Mouse (Mus musculus) embryonic facial prominence, embryonic 11.5 days (tissue): Measurements from ENCODE around the gene Prkca. TPM values are rescaled to one million over a fixed set of nuclear protein-coding genes. Genes with fewer than 3 reads are reported as not detected.

ENCODE experiments used
- ATAC-seq: fragments of 200-750 bp; cut with Nextera tagmentation; replicated peaks from 2 replicates; pipeline ENCODE4 v1.8.0; 2017; ENCODE audit warnings: low read depth; ENCODE audit not compliant: insufficient number of reproducible peaks, low FRiP score, low TSS enrichment
- DNase-seq: peaks from one replicate; pipeline ENCODE4 v3.0.0-alpha.2; 2015; ENCODE audit warnings: low spot score
- H3K27ac ChIP-seq: fragments of 300-500 bp; sonication (generic); replicated peaks from 2 replicates; pipeline ENCODE4 v1.5.1; 2014; ENCODE audit warnings: mild to moderate bottlenecking, low read depth, low read length, control low read depth
- H3K27me3 ChIP-seq: fragments of 300-500 bp; sonication (generic); 2 replicates; pipeline ENCODE4 v1.6.1; 2014; ENCODE audit warnings: mild to moderate bottlenecking, low read length, moderate library complexity, mixed read lengths; ENCODE audit not compliant: control insufficient read depth, insufficient read depth
- H3K36me3 ChIP-seq: fragments of 300-500 bp; sonication (generic); replicated peaks from 2 replicates; pipeline ENCODE4 v1.6.1; 2014; ENCODE audit warnings: low read depth, mild to moderate bottlenecking, low read length, moderate library complexity, mixed read lengths; ENCODE audit not compliant: control insufficient read depth, insufficient read depth
- H3K4me1 ChIP-seq: fragments of 300-500 bp; sonication (generic); 2 replicates; pipeline ENCODE4 v1.6.1; 2014; ENCODE audit warnings: low read length, mixed read lengths; ENCODE audit not compliant: control insufficient read depth, insufficient read depth
- H3K4me2 ChIP-seq: fragments of 300-500 bp; sonication (generic); 2 replicates; pipeline ENCODE4 v1.6.1; 2014; ENCODE audit warnings: low read depth, mild to moderate bottlenecking, control low read depth, low read length, moderate library complexity
- H3K4me3 ChIP-seq: fragments of 300-500 bp; sonication (generic); 2 replicates; pipeline ENCODE4 v1.5.1; 2014; ENCODE audit warnings: low read depth, low read length, control low read depth
- H3K9ac ChIP-seq: fragments of 300-500 bp; sonication (generic); replicated peaks from 2 replicates; pipeline ENCODE4 v1.6.1; 2014; ENCODE audit warnings: mild to moderate bottlenecking, control low read depth, low read length
- H3K9me3 ChIP-seq: fragments of 300-500 bp; sonication (generic); replicated peaks from 2 replicates; pipeline ENCODE4 v1.6.1; 2016; ENCODE audit warnings: mild to moderate bottlenecking, low read length, inconsistent platforms, mixed read lengths; ENCODE audit not compliant: control insufficient read depth
- WGBS: fragments of 180-500 bp; shearing (Covaris S2); extraction: QIAGEN DNeasy Blood & Tissue Kit; methylation state at CpG from one replicate; pipeline ENCODE4 v1.1.7; 2014; 5-methylcytosine and 5-hydroxymethylcytosine counted together
- polyA plus RNA-seq: library from polyadenylated mRNA; unstranded; fragments of >200 nt; fragmentation: Nextera tagmentation; extraction: Ambion mirVana; gene quantifications from 2 replicates; pipeline ENCODE4 v1.2.1, GENCODE M21; 2014

Gene Prkca
- polyA plus RNA-seq, 1 experiment from 2014 or later: 7.4 TPM

GRCm38 (mm10) chr11:108152591-108152990, 191.1 kb downstream of the Prkca start:
- Histone ChIP-seq H3K27ac (no peak overlapping the region), H3K4me1 (no peaks in the 10 kb centered on the region; the same call in 1 of the 2 replicates), H3K9me3 (no peaks in the 10 kb centered on the region), H3K9ac (no peak overlapping the region), H3K4me2 (no peak overlapping the region), H3K4me3 (no peak overlapping the region), H3K36me3 (no peaks in the 10 kb centered on the region), H3K27me3 (no peaks in the 10 kb centered on the region)
- DNase-seq (no peak), ATAC-seq (no peak)
- 84% methylated on average over 4 of the region's 4 CpGs for WGBS

DNA sequence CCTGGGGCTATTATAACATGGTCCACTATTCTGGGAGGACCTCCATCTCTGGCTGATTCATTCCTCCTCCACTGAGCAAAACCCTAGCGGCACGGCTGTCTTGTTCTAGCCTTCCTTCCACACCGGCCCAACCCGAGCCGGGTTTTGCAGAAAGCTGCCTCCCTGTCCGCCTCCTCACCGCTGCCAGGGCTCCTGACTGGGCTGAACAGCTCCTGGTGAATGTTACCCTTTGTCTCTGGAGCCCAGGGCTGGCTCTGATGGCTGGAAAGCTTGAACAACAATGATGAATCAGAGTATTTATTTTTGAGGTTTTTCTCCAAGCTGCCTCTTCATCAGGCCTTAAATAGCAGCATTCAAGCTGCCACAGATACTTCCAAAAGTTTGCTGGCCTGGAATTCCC, 193.3 kb downstream of the Prkca start:
- no peaks in the 10 kb centered on the region for H3K36me3 ChIP-seq
- DNase-seq (peak; percentile 49), ATAC-seq (0 out of 2 replicates have a peak, but pooled peaks have one; percentile 44)
- H3K9ac ChIP-seq: no peak overlapping the region
- H3K27me3 ChIP-seq: no peaks in the 10 kb centered on the region
- H3K27ac ChIP-seq: no peak overlapping the region
- WGBS: 33% methylated on average over 7 of the region's 7 CpGs
- no peak overlapping the region for H3K4me3 ChIP-seq
- no peak overlapping the region for H3K4me2 ChIP-seq
- H3K9me3 ChIP-seq: no peaks in the 10 kb centered on the region
- no peaks in the 10 kb centered on the region; the same call in 1 of the 2 replicates for H3K4me1 ChIP-seq

- no peaks in the 10 kb centered on the region for H3K36me3 ChIP-seq
- no peak overlapping the region for H3K4me3 ChIP-seq
- H3K9me3 ChIP-seq: no peaks in the 10 kb centered on the region
- H3K9ac ChIP-seq: no peak overlapping the region
- no peaks in the 10 kb centered on the region; the same call in 1 of the 2 replicates for H3K4me1 ChIP-seq
- no peak overlapping the region for H3K4me2 ChIP-seq
- ATAC-seq (no peak), DNase-seq (no peak)
- no peak overlapping the region for H3K27ac ChIP-seq
- no peaks in the 10 kb centered on the region for H3K27me3 ChIP-seq
- WGBS: 73% methylated on average over 9 of the region's 9 CpGs
Observed at GRCm38 (mm10) chr11:108149187-108149586, 194.5 kb downstream of the Prkca start.

DNA sequence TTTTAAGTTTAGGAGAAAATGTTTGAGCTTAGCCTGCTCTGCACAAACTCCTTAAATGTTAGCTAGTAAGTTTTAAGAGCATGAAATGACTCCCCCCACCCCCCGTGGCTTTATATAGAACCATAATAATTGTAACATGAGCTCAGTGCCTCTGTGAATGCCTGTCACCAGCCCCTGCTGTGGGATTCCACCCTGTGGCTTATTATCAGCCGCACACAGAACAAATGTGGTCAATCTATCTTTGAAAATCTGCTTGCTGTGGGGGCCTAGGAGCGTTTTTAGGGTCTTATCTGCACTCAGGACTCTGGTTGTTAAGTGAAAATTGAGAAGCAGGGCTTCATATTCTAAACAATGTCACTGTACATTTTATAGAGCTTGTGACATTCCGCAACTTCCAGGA, 195.2 kb downstream of the Prkca start:
- no peaks in the 10 kb centered on the region for H3K36me3 ChIP-seq
- H3K4me1 ChIP-seq: no peaks in the 10 kb centered on the region; the same call in 1 of the 2 replicates
- no peak overlapping the region for H3K27ac ChIP-seq
- H3K4me2 ChIP-seq: no peak overlapping the region
- 24% methylated on average over 4 of the region's 4 CpGs for WGBS
- no peak for ATAC-seq
- DNase-seq: no peak
- H3K9ac ChIP-seq: no peak overlapping the region
- H3K9me3 ChIP-seq: no peaks in the 10 kb centered on the region
- no peak overlapping the region for H3K4me3 ChIP-seq
- H3K27me3 ChIP-seq: no peaks in the 10 kb centered on the region

DNA sequence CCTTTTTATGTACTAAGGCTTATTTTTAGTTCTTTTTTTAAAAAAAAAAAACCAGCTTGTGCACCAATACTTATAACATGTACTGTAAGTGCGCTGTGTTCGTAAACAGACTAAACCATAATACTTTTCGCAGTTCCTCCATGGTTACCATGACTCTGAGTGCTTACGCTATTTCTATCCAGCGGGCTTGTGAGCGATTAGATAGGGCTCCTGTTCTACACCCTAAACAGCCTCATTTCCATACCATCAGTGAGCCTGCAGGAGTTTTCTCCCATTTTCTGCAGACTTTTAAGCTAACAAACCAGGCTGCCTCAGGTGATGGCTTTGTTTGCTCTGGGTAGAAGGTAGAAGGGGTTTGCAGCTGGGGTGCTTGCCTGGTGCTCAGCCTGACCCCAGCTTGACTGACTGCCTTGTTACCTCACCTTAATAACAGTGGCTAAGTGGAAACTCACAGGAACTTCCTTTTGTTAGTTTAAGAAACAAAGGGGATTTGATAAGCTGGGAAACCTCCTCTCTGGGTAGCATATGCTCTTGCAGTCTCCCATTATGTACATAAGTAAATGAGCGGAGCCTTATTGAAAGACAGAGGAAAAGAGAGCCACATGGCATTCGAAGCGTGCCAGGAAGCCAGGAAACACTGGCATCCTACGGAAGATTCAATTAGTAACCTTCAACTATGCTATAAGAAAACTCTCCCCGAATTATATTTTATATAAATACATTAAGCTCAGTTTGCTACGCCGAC, 197.8 kb downstream of the Prkca start:
- H3K4me3 ChIP-seq: no peak overlapping the region
- DNase-seq: no peak
- no peak overlapping the region for H3K4me2 ChIP-seq
- no peaks in the 10 kb centered on the region for H3K9me3 ChIP-seq
- H3K27ac ChIP-seq: no peak overlapping the region
- no peaks in the 10 kb centered on the region for H3K36me3 ChIP-seq
- no peak for ATAC-seq
- no peak overlapping the region for H3K9ac ChIP-seq
- no peaks in the 10 kb centered on the region for H3K27me3 ChIP-seq
- no peaks in the 10 kb centered on the region; the same call in 1 of the 2 replicates for H3K4me1 ChIP-seq
- 73% methylated on average over 13 of the region's 13 CpGs for WGBS

- DNase-seq: no peak
- WGBS: 74% methylated on average over 8 of the region's 8 CpGs
- H3K4me2 ChIP-seq: no peak overlapping the region
- H3K27ac ChIP-seq: no peak overlapping the region
- no peak overlapping the region for H3K9ac ChIP-seq
- no peak for ATAC-seq
- H3K27me3 ChIP-seq: no peaks in the 10 kb centered on the region
- no peaks in the 10 kb centered on the region for H3K9me3 ChIP-seq
- H3K36me3 ChIP-seq: no peaks in the 10 kb centered on the region
- H3K4me1 ChIP-seq: no peaks in the 10 kb centered on the region; the same call in 1 of the 2 replicates
- no peak overlapping the region for H3K4me3 ChIP-seq
Observed at GRCm38 (mm10) chr11:108145128-108145527, 198.6 kb downstream of the Prkca start.

DNA sequence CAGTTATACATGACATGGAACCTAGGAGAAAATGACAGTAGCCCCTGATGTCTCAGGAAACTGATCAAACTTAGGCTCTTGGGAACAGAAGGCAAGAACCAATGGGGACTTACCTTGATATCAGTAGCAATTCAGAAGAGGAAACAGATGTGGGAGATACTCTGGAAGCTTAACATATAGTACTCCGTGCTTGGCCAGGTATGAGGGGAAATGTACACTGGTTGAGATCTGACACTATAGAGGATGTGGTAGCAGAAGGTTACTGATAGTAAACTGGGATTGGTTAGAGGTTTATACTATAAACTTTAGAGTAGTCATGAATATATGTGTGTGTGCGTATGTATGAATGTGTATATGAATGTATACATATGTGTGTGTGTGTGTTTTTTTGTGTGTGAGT, 200.0 kb downstream of the Prkca start:
- no peak overlapping the region for H3K27ac ChIP-seq
- 84% methylated on average over 2 of the region's 2 CpGs for WGBS
- no peak for DNase-seq

DNA sequence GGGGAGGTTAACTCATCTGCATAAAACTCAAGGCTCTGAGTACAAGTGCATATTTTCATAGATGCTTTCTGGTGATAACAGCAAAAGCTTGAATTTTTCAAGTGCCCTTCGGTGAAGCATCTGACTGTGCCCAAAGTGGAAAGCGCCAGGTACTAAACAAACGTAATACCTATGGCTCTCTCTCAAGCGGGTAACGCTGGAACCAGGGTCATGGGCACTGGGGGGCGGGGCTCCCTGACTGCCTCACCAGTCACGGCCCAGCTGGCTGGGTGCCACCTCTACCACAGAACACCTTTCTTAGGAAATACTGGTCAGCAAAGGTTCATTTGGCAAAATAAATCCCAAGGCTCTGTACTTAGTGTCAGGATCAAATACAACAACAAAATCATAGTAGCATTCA, 203.7 kb downstream of the Prkca start:
- H3K9ac ChIP-seq: no peak overlapping the region
- H3K36me3 ChIP-seq: no peaks in the 10 kb centered on the region
- H3K4me1 ChIP-seq: no peaks in the 10 kb centered on the region
- no peak overlapping the region for H3K27ac ChIP-seq
- 79% methylated on average over 7 of the region's 7 CpGs for WGBS
- no peaks in the 10 kb centered on the region for H3K27me3 ChIP-seq
- DNase-seq: no peak
- ATAC-seq: no peak
- H3K4me3 ChIP-seq: no peak overlapping the region
- no peaks in the 10 kb centered on the region for H3K9me3 ChIP-seq
- no peak overlapping the region for H3K4me2 ChIP-seq

More for the DNA sequence above, 200.0 kb downstream of the Prkca start:
- no peaks in the 10 kb centered on the region for H3K27me3 ChIP-seq
- no peaks in the 10 kb centered on the region for H3K36me3 ChIP-seq
- H3K4me3 ChIP-seq: no peak overlapping the region
- H3K9ac ChIP-seq: no peak overlapping the region
- no peaks in the 10 kb centered on the region; the same call in 1 of the 2 replicates for H3K4me1 ChIP-seq
- no peak overlapping the region for H3K4me2 ChIP-seq
- no peaks in the 10 kb centered on the region for H3K9me3 ChIP-seq
- no peak for ATAC-seq
